ENCODE assay signal across 13 mouse cellular contexts in genomic region chr2:103466984-103467588, GRCm38 (mm10). TPM values are rescaled to one million over a fixed set of nuclear protein-coding genes. Genes with fewer than 3 reads are reported as not detected.
DNase-seq lines count a peak whose midpoint lies in the region; ATAC-seq lines count a peak whose summit lies in the region.
"Had no signal": no experiment of that assay in that cellular context is flagged by ENCODE, and none has a peak within 500 bp of the region (broad histone marks: within the 10 kb centered on the region; RNA-seq: fewer than 3 reads in every experiment).

No protein-coding gene starts in this region.

- DNase-seq in liver, embryonic 11.5 days (ENCODE audit: low spot score): no peak
- peak; percentile 78 to 82 for DNase-seq in cerebellum, postnatal 14 days
- DNase-seq in lung, adult 18-20 months: peak; percentile 79 to 82
- DNase-seq in forebrain, embryonic 11.5 days (ENCODE audit: low spot score): no peak
- DNase-seq in gastrocnemius, postnatal 36 days: no peak

- H3K36me3 ChIP-seq in liver, embryonic 16.5 days (ENCODE audit: control insufficient read depth, insufficient read depth): peaks cover 92% of the 10 kb centered on the region
- H3K36me3 ChIP-seq in liver, embryonic 11.5 days (ENCODE audit: control insufficient read depth, insufficient read depth, low read length): peaks cover 39% of the 10 kb centered on the region
- peaks cover 7% of the 10 kb centered on the region for H3K36me3 ChIP-seq in stomach, embryonic 16.5 days (ENCODE audit: control insufficient read depth, insufficient read depth, low read length)
- no peaks in the 10 kb centered on the region; the same call in 1 of the 2 replicates for H3K36me3 ChIP-seq in forebrain, embryonic 11.5 days (ENCODE audit: control insufficient read depth, insufficient read depth, low read length)
- H3K36me3 ChIP-seq in forebrain, embryonic 13.5 days (ENCODE audit: poor library complexity, severe bottlenecking): peaks cover 67% of the 10 kb centered on the region

- intact Hi-C loops in gastrocnemius, postnatal 36 days (cut with DNase I): loop anchor here (10.0 kb wide), 1 partner anchor 258 kb away; no protein-coding TSS in a partner anchor

- H3K27me3 ChIP-seq in liver, embryonic 16.5 days (ENCODE audit: control insufficient read depth, insufficient read depth, low read depth, low read length): no peaks in the 10 kb centered on the region
- no peaks in the 10 kb centered on the region for H3K27me3 ChIP-seq in liver, embryonic 11.5 days (replicated peaks; ENCODE audit: control insufficient read depth, insufficient read depth, low read length)
- H3K27me3 ChIP-seq in stomach, embryonic 16.5 days (ENCODE audit: control insufficient read depth, insufficient read depth, low read length): no peaks in the 10 kb centered on the region
- no peaks in the 10 kb centered on the region for H3K27me3 ChIP-seq in forebrain, embryonic 11.5 days (ENCODE audit: control insufficient read depth, insufficient read depth, low read length)
- H3K27me3 ChIP-seq in forebrain, embryonic 13.5 days: no peaks in the 10 kb centered on the region
- H3K27me3 ChIP-seq: CH12.LX; embryonic facial prominence, embryonic 12.5 days had no signal

- H3K4me2 ChIP-seq in liver, embryonic 16.5 days (ENCODE audit: low read depth, low read length): no peak overlapping the region
- H3K4me2 ChIP-seq in liver, embryonic 11.5 days: no peak overlapping the region
- no peak overlapping the region for H3K4me2 ChIP-seq in stomach, embryonic 16.5 days (ENCODE audit: low read depth, low read length)
- no peak overlapping the region for H3K4me2 ChIP-seq in forebrain, embryonic 11.5 days (ENCODE audit: low read depth, low read length, severe bottlenecking)
- no peak overlapping the region for H3K4me2 ChIP-seq in forebrain, embryonic 13.5 days
- H3K4me2 ChIP-seq: embryonic facial prominence, embryonic 12.5 days; hindbrain, embryonic 14.5 days had no signal

- no peaks in the 10 kb centered on the region for H3K9me3 ChIP-seq in liver, embryonic 16.5 days (replicated peaks; ENCODE audit: control insufficient read depth, low read length)
- no peaks in the 10 kb centered on the region for H3K9me3 ChIP-seq in liver, embryonic 11.5 days (ENCODE audit: control insufficient read depth, low read length)
- no peaks in the 10 kb centered on the region for H3K9me3 ChIP-seq in stomach, embryonic 16.5 days (replicated peaks; ENCODE audit: control insufficient read depth, low read length)
- no peaks in the 10 kb centered on the region for H3K9me3 ChIP-seq in forebrain, embryonic 11.5 days (ENCODE audit: control insufficient read depth, low read length)
- H3K9me3 ChIP-seq in forebrain, embryonic 13.5 days (replicated peaks): no peaks in the 10 kb centered on the region
- H3K9me3 ChIP-seq: embryonic facial prominence, embryonic 12.5 days had no signal

- peaks cover 3% of the 10 kb centered on the region; the same call in 1 of the 2 replicates for H3K4me1 ChIP-seq in liver, embryonic 16.5 days (ENCODE audit: control insufficient read depth, low read depth, low read length)
- H3K4me1 ChIP-seq in liver, embryonic 11.5 days (replicated peaks; ENCODE audit: control insufficient read depth, insufficient read depth, low read length): no peaks in the 10 kb centered on the region
- no peaks in the 10 kb centered on the region for H3K4me1 ChIP-seq in stomach, embryonic 16.5 days (ENCODE audit: control insufficient read depth, insufficient read depth, low read length)
- no peaks in the 10 kb centered on the region for H3K4me1 ChIP-seq in forebrain, embryonic 11.5 days (replicated peaks; ENCODE audit: control insufficient read depth, insufficient read depth, low read length)
- H3K4me1 ChIP-seq in forebrain, embryonic 13.5 days: 0 out of 2 replicates have a peak, but pooled peaks cover 3% of the 10 kb centered on the region

- ATAC-seq in liver, embryonic 16.5 days (ENCODE audit: low read depth): peak; percentile 75
- ATAC-seq in liver, embryonic 11.5 days (replicated peaks; ENCODE audit: low FRiP score): no peak
- peak; percentile 84 for ATAC-seq in stomach, embryonic 16.5 days (ENCODE audit: insufficient read depth, low FRiP score)
- no peak for ATAC-seq in forebrain, embryonic 11.5 days (replicated peaks; ENCODE audit: low FRiP score)
- ATAC-seq in forebrain, embryonic 13.5 days: no peak

- 69% methylated on average over 10 of the region's 10 CpGs for WGBS in liver, embryonic 16.5 days (ENCODE audit: insufficient replicate concordance)
- WGBS in liver, embryonic 11.5 days: 80% methylated on average over 10 of the region's 10 CpGs
- WGBS in stomach, embryonic 16.5 days: 53% methylated on average over 10 of the region's 10 CpGs
- WGBS in forebrain, embryonic 11.5 days: 91% methylated on average over 10 of the region's 10 CpGs
- WGBS in forebrain, embryonic 13.5 days: 87% methylated on average over 10 of the region's 10 CpGs

- no peak overlapping the region for H3K4me3 ChIP-seq in liver, embryonic 16.5 days (ENCODE audit: low read depth, low read length)
- no peak overlapping the region for H3K4me3 ChIP-seq in liver, embryonic 11.5 days (ENCODE audit: low read depth, low read length)
- H3K4me3 ChIP-seq in stomach, embryonic 16.5 days (replicated peaks; ENCODE audit: low read length): no peak overlapping the region
- no peak overlapping the region for H3K4me3 ChIP-seq in forebrain, embryonic 11.5 days (ENCODE audit: low read depth, low read length)
- no peak overlapping the region for H3K4me3 ChIP-seq in forebrain, embryonic 13.5 days
- H3K4me3 ChIP-seq: embryonic facial prominence, embryonic 12.5 days had no signal

- H3K9ac ChIP-seq in liver, embryonic 16.5 days (ENCODE audit: low read depth, low read length): no peak overlapping the region
- no peak overlapping the region for H3K9ac ChIP-seq in liver, embryonic 11.5 days (ENCODE audit: low read depth, low read length)
- H3K9ac ChIP-seq in stomach, embryonic 16.5 days (ENCODE audit: low read length): no peak overlapping the region
- H3K9ac ChIP-seq in forebrain, embryonic 11.5 days (ENCODE audit: low read length): no peak overlapping the region
- no peak overlapping the region for H3K9ac ChIP-seq in forebrain, embryonic 13.5 days
- H3K9ac ChIP-seq: embryonic facial prominence, embryonic 12.5 days; hindbrain, embryonic 14.5 days; liver, embryonic 14.5 days had no signal

- H3K27ac ChIP-seq in liver, embryonic 16.5 days (ENCODE audit: low read length): peak overlapping the region; percentile 24; the same call in 1 of the 2 replicates
- H3K27ac ChIP-seq in liver, embryonic 11.5 days (ENCODE audit: low read depth, low read length): no peak overlapping the region
- H3K27ac ChIP-seq in stomach, embryonic 16.5 days (ENCODE audit: low read length): peak overlapping the region; percentile 1; the same call in 1 of the 2 replicates
- H3K27ac ChIP-seq in forebrain, embryonic 11.5 days (ENCODE audit: low read depth, low read length): no peak overlapping the region
- no peak overlapping the region for H3K27ac ChIP-seq in forebrain, embryonic 13.5 days
- H3K27ac ChIP-seq: embryonic facial prominence, embryonic 12.5 days; hindbrain, embryonic 14.5 days; liver, embryonic 14.5 days had no signal

RNA-seq across cellular contexts. Expression of gene Cat, which starts 17.9 kb away (rescaled TPM):
- 270 and 309 TPM in 2 replicates for polyA plus RNA-seq in liver, embryonic 16.5 days (2015; fragmentation: Nextera tagmentation; extraction: Ambion mirVana)
- 145 and 166 TPM in 2 replicates for polyA plus RNA-seq in liver, embryonic 11.5 days (2014; fragmentation: Nextera tagmentation; extraction: Ambion mirVana)
- 118 TPM in 2 replicates for polyA plus RNA-seq in stomach, embryonic 16.5 days (2015; fragmentation: Nextera tagmentation; extraction: Ambion mirVana)
- 137 and 139 TPM in 2 replicates for polyA plus RNA-seq in forebrain, embryonic 11.5 days (2014; fragmentation: Nextera tagmentation; extraction: Ambion mirVana)
- 100 to 1,000 TPM in 1 of 2 experiments, 10 to 100 TPM in 1; 83.3 to 108 TPM for total RNA-seq in gastrocnemius, postnatal 36 days (2021)
- polyA plus RNA-seq in forebrain, embryonic 13.5 days (2015; fragmentation: Nextera tagmentation; extraction: Ambion mirVana): 67.3 and 69.8 TPM in 2 replicates

RNA-seq across cellular contexts. Expression of gene Elf5, which starts 55.6 kb away (rescaled TPM):
- polyA plus RNA-seq in liver, embryonic 16.5 days (2015; fragmentation: Nextera tagmentation; extraction: Ambion mirVana): 0.06 and 0.09 TPM in 2 replicates
- not detected in 2 replicates for polyA plus RNA-seq in liver, embryonic 11.5 days (2014; fragmentation: Nextera tagmentation; extraction: Ambion mirVana)
- polyA plus RNA-seq in stomach, embryonic 16.5 days (2015; fragmentation: Nextera tagmentation; extraction: Ambion mirVana): 3.3 and 4.7 TPM in 2 replicates
- 0.11 and 0.12 TPM in 2 replicates for polyA plus RNA-seq in forebrain, embryonic 11.5 days (2014; fragmentation: Nextera tagmentation; extraction: Ambion mirVana)
- total RNA-seq in gastrocnemius, postnatal 36 days (2021): not detected
- not detected in 2 replicates for polyA plus RNA-seq in forebrain, embryonic 13.5 days (2015; fragmentation: Nextera tagmentation; extraction: Ambion mirVana)
- total RNA-seq: CH12.LX; heart, adult 8-10 months had no signal
- polyA plus RNA-seq: hindbrain, embryonic 14.5 days had no signal

Comparison
In these comparisons a context has a peak if more than half of its experiments do, and no peak if none do; other contexts are left out.
1. ATAC-seq: peak in liver, embryonic 16.5 days (single experiment) and stomach, embryonic 16.5 days (single experiment); none in liver, embryonic 11.5 days (single experiment), forebrain, embryonic 11.5 days (single experiment) and forebrain, embryonic 13.5 days (single experiment).
2. H3K27ac ChIP-seq: peak in liver, embryonic 16.5 days (single experiment) and stomach, embryonic 16.5 days (single experiment); none in liver, embryonic 11.5 days (single experiment), forebrain, embryonic 11.5 days (single experiment) and forebrain, embryonic 13.5 days (single experiment).
3. DNase-seq: peak in cerebellum, postnatal 14 days (2 of 2) and lung, adult 18-20 months (2 of 2); none in liver, embryonic 11.5 days (single experiment), forebrain, embryonic 11.5 days (single experiment) and gastrocnemius, postnatal 36 days (0 of 2).